Comparison of ENCODE assay signal across 22 mouse cellular contexts in the genomic region with DNA sequence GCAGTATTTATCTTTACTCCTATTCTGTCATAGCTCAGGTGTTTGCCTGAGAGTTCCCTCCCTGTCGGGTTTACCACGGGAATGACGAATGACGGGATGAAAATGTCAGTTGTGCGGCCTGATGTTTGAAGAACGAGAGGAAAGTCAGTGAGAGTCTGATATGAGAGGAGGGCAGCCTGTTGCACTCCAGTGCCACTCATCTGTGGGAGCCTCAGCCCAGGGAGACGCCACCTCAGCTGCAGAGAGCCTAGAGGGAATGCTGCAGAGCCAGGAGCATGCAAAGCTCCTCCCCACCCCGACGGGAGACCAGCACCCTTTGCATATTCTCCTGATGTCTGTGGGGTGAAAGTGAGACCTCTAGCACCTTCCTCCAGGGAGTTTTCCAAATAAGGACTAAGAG.
"Had no signal": no experiment of that assay in that cellular context is flagged by ENCODE, and none has a peak within 500 bp of the region (broad histone marks: within the 10 kb centered on the region; RNA-seq: fewer than 3 reads in every experiment).

No protein-coding gene starts in this region.

- H3K9ac ChIP-seq: forebrain, postnatal 0 days; hindbrain, embryonic 13.5 days; hindbrain, embryonic 15.5 days; kidney, embryonic 15.5 days; limb, embryonic 13.5 days; limb, embryonic 15.5 days had no signal

- H3K9me3 ChIP-seq: hindbrain, embryonic 13.5 days; hindbrain, embryonic 15.5 days; kidney, embryonic 15.5 days; limb, embryonic 13.5 days; limb, embryonic 15.5 days had no signal

- H3K4me2 ChIP-seq: heart, embryonic 11.5 days; hindbrain, embryonic 13.5 days; hindbrain, embryonic 15.5 days; kidney, embryonic 15.5 days; limb, embryonic 13.5 days; limb, embryonic 15.5 days had no signal

- H3K27ac ChIP-seq: heart, adult 2 months; hindbrain, embryonic 13.5 days; hindbrain, embryonic 15.5 days; hindbrain, postnatal 0 days; kidney, embryonic 15.5 days; kidney, postnatal 0 days; limb, embryonic 13.5 days; limb, embryonic 15.5 days had no signal

- H3K4me3 ChIP-seq: heart, adult 2 months; hindbrain, embryonic 13.5 days; hindbrain, embryonic 15.5 days; kidney, embryonic 15.5 days; limb, embryonic 13.5 days; limb, embryonic 15.5 days had no signal

- H3K27me3 ChIP-seq: hindbrain, embryonic 13.5 days; hindbrain, embryonic 15.5 days; kidney, embryonic 15.5 days; limb, embryonic 13.5 days; limb, embryonic 15.5 days had no signal

- H3K4me1 ChIP-seq: kidney, embryonic 15.5 days; limb, embryonic 13.5 days; limb, embryonic 15.5 days had no signal

- H3K36me3 ChIP-seq: hindbrain, embryonic 15.5 days had no signal

- ATAC-seq: forebrain, postnatal 0 days; hindbrain, postnatal 0 days; intestine, embryonic 16.5 days had no signal

- DNase-seq: forebrain, postnatal 0 days; gastrocnemius, postnatal 14 days; gastrocnemius, postnatal 36 days; heart, adult 2 months; heart, postnatal 10 days; kidney, adult 11 months; kidney, adult 2 months; kidney, adult 9 months; kidney, postnatal 14 days; kidney, postnatal 36 days; layer of hippocampus, adult 9-11 months; layer of hippocampus, postnatal 36 days; left cerebral cortex, postnatal 4 days had no signal
